Mouse (Mus musculus): ENCODE results near the gene Thada.

Gene Thada

GRCm38 (mm10) chr17:84158891-84159290 is 307.1 kb downstream of the Thada start:
- DNase-seq (ENCODE audit: low spot score): no peak

- DNase-seq (ENCODE audit: low spot score): no peak
Measured at GRCm38 (mm10) chr17:84158461-84158795, 307.6 kb downstream of the Thada start.

- no peak for DNase-seq (ENCODE audit: low spot score)
Measured at GRCm38 (mm10) chr17:84157743-84158460, 308.1 kb downstream of the Thada start.

- no peak for DNase-seq (ENCODE audit: low spot score)
Measured at GRCm38 (mm10) chr17:84156748-84157742, 309.0 kb downstream of the Thada start.

GRCm38 (mm10) chr17:84156227-84156573 is 309.8 kb downstream of the Thada start:
- DNase-seq (ENCODE audit: low spot score): no peak

GRCm38 (mm10) chr17:84155516-84156226 is 310.3 kb downstream of the Thada start:
- no peak for DNase-seq (ENCODE audit: low spot score)

GRCm38 (mm10) chr17:84155029-84155338 is 311.0 kb downstream of the Thada start:
- no peak for DNase-seq (ENCODE audit: low spot score)

- no peak for DNase-seq (ENCODE audit: low spot score)
Measured at GRCm38 (mm10) chr17:84154302-84155028, 311.5 kb downstream of the Thada start.

- no peak for DNase-seq (ENCODE audit: low spot score)
Measured at GRCm38 (mm10) chr17:84152976-84153786, 312.8 kb downstream of the Thada start.

- DNase-seq (ENCODE audit: low spot score): no peak
Measured at GRCm38 (mm10) chr17:84152206-84152975, 313.6 kb downstream of the Thada start.

- DNase-seq (ENCODE audit: low spot score): no peak
Measured at GRCm38 (mm10) chr17:84151306-84151705, 314.7 kb downstream of the Thada start.

GRCm38 (mm10) chr17:84150291-84150690 is 315.7 kb downstream of the Thada start:
- no peak for DNase-seq (ENCODE audit: low spot score)

- no peak for DNase-seq (ENCODE audit: low spot score)
Measured at GRCm38 (mm10) chr17:84149566-84149965, 316.4 kb downstream of the Thada start.

- DNase-seq (ENCODE audit: low spot score): peak; percentile 56
Measured at GRCm38 (mm10) chr17:84148499-84149484, 317.2 kb downstream of the Thada start.

- DNase-seq (ENCODE audit: low spot score): no peak
Measured at GRCm38 (mm10) chr17:84147183-84148108, 318.6 kb downstream of the Thada start.

GRCm38 (mm10) chr17:84146458-84147182 is 319.4 kb downstream of the Thada start:
- DNase-seq (ENCODE audit: low spot score): no peak

- DNase-seq (ENCODE audit: low spot score): no peak
Measured at GRCm38 (mm10) chr17:84145826-84146287, 320.1 kb downstream of the Thada start.

Data from testis, postnatal 14 days (tissue).